Mouse (Mus musculus) embryonic facial prominence, embryonic 13.5 days (tissue): ENCODE measurements at regions not wholly inside any gene's neighbourhood (a gene's known extent, or its start where the extent isn't known, plus 50 kb on each side); places are given as distances from the start of the nearest gene placed in this dataset.

Source experiments
- ATAC-seq: fragments of 200-750 bp; cut with Nextera tagmentation; 2 replicates; pipeline ENCODE4 v1.8.0; 2017; ENCODE audit warnings: low read depth; ENCODE audit not compliant: insufficient number of reproducible peaks, insufficient read depth, low FRiP score, low TSS enrichment
- H3K27ac ChIP-seq: fragments of 300-500 bp; sonication (generic); 2 replicates; pipeline ENCODE4 v1.5.1; 2015; ENCODE audit warnings: moderate library complexity, mild to moderate bottlenecking, inconsistent platforms
- H3K27me3 ChIP-seq: fragments of 300-500 bp; sonication (generic); 2 replicates; pipeline ENCODE4 v1.6.1; 2015; ENCODE audit warnings: mild to moderate bottlenecking, inconsistent platforms
- H3K36me3 ChIP-seq: fragments of 300-500 bp; sonication (generic); 2 replicates; pipeline ENCODE4 v1.6.1; 2015; ENCODE audit warnings: mild to moderate bottlenecking, inconsistent platforms
- H3K4me1 ChIP-seq: fragments of 300-500 bp; sonication (generic); 2 replicates; pipeline ENCODE4 v1.6.1; 2015; ENCODE audit warnings: inconsistent platforms
- H3K4me2 ChIP-seq: fragments of 300-500 bp; sonication (generic); 2 replicates; pipeline ENCODE4 v1.6.1; 2015; ENCODE audit warnings: moderate library complexity, mild to moderate bottlenecking, inconsistent platforms
- H3K4me3 ChIP-seq: fragments of 300-500 bp; sonication (generic); 2 replicates; pipeline ENCODE4 v1.5.1; 2015; ENCODE audit warnings: mild to moderate bottlenecking, inconsistent platforms
- H3K9ac ChIP-seq: fragments of 300-500 bp; sonication (generic); 2 replicates; pipeline ENCODE4 v1.6.1; 2015; ENCODE audit warnings: mild to moderate bottlenecking, inconsistent platforms
- H3K9me3 ChIP-seq: fragments of 300-500 bp; sonication (generic); 2 replicates; pipeline ENCODE4 v1.6.1; 2016; ENCODE audit warnings: inconsistent platforms
- WGBS: fragments of 180-500 bp; shearing (Covaris S2); methylation state at CpG from one replicate; pipeline ENCODE4 v1.1.7; 2015; ENCODE audit warnings: mixed read lengths; 5-methylcytosine and 5-hydroxymethylcytosine counted together

- no peak overlapping the region for H3K4me2 ChIP-seq
- no peak overlapping the region for H3K27ac ChIP-seq
- H3K4me3 ChIP-seq: no peak overlapping the region
- no peaks in the 10 kb centered on the region for H3K9me3 ChIP-seq
- H3K36me3 ChIP-seq: no peaks in the 10 kb centered on the region
- no peak overlapping the region for H3K9ac ChIP-seq
- WGBS: 80% methylated on average over 2 of the region's 2 CpGs
- peaks cover 12% of the 10 kb centered on the region; the same call in 1 of the 2 replicates for H3K4me1 ChIP-seq
- no peak for ATAC-seq
- no peaks in the 10 kb centered on the region for H3K27me3 ChIP-seq
These were observed 186.4 kb downstream of the Pten start for GRCm38 (mm10) chr19:32943594-32944230.

GRCm38 (mm10) chr19:32947081-32947855 lies 190.0 kb downstream of the Pten start:
- Histone ChIP-seq H3K4me3 (no peak overlapping the region), H3K36me3 (no peaks in the 10 kb centered on the region), H3K27ac (no peak overlapping the region), H3K9ac (no peak overlapping the region), H3K27me3 (no peaks in the 10 kb centered on the region), H3K4me1 (peaks cover 12% of the 10 kb centered on the region; the same call in 1 of the 2 replicates), H3K9me3 (no peaks in the 10 kb centered on the region), H3K4me2 (no peak overlapping the region)
- no peak for ATAC-seq
- 59% methylated on average over 12 of the region's 12 CpGs for WGBS

DNA sequence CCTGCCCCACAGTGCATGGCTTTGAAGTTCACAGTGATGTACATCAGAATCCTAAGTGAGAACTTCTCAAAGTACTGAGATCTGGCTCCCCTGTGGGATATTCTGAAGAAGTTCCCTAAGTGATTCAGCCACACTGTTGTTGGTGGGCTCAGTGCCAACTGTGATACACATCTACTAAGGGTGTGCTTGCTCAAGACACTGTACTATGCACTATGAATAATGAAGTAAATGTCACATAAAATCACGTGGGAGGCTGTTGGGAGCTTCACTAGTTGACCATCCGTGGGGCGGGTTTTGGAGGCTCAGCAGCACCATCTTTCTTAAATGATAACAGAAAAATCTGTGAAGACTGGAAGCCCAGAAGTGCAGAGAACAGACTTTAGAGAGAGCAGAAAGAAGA lies 193.0 kb downstream of the Pten start:
- no peaks in the 10 kb centered on the region for H3K9me3 ChIP-seq
- H3K4me1 ChIP-seq: peaks cover 18% of the 10 kb centered on the region; the same call in 1 of the 2 replicates
- 86% methylated on average over 3 of the region's 3 CpGs for WGBS
- H3K4me2 ChIP-seq: no peak overlapping the region
- H3K27me3 ChIP-seq: no peaks in the 10 kb centered on the region; the same call in 1 of the 2 replicates
- no peak overlapping the region for H3K9ac ChIP-seq
- no peak for ATAC-seq
- H3K27ac ChIP-seq: no peak overlapping the region
- no peaks in the 10 kb centered on the region for H3K36me3 ChIP-seq
- H3K4me3 ChIP-seq: no peak overlapping the region

GRCm38 (mm10) chr19:32950794-32951193 lies 193.5 kb downstream of the Pten start:
- no peak overlapping the region for H3K4me3 ChIP-seq
- no peak for ATAC-seq
- WGBS: 70% methylated on average over 1 of the region's 1 CpGs
- no peaks in the 10 kb centered on the region; the same call in 1 of the 2 replicates for H3K27me3 ChIP-seq
- peaks cover 18% of the 10 kb centered on the region for H3K4me1 ChIP-seq
- no peak overlapping the region for H3K4me2 ChIP-seq
- H3K36me3 ChIP-seq: no peaks in the 10 kb centered on the region
- H3K9ac ChIP-seq: no peak overlapping the region
- no peak overlapping the region for H3K27ac ChIP-seq
- H3K9me3 ChIP-seq: no peaks in the 10 kb centered on the region

GRCm38 (mm10) chr19:32952425-32952824 lies 195.1 kb downstream of the Pten start:
- H3K9me3 ChIP-seq: no peaks in the 10 kb centered on the region
- 82% methylated on average over 4 of the region's 4 CpGs for WGBS
- no peak overlapping the region for H3K9ac ChIP-seq
- no peak overlapping the region for H3K4me2 ChIP-seq
- peaks cover 21% of the 10 kb centered on the region for H3K4me1 ChIP-seq
- H3K27me3 ChIP-seq: no peaks in the 10 kb centered on the region; the same call in 1 of the 2 replicates
- no peaks in the 10 kb centered on the region for H3K36me3 ChIP-seq
- no peak for ATAC-seq
- no peak overlapping the region for H3K27ac ChIP-seq
- H3K4me3 ChIP-seq: no peak overlapping the region

GRCm38 (mm10) chr19:32952928-32953687 lies 195.8 kb downstream of the Pten start:
- H3K27me3 ChIP-seq: no peaks in the 10 kb centered on the region; the same call in 1 of the 2 replicates
- peaks cover 20% of the 10 kb centered on the region for H3K4me1 ChIP-seq
- H3K36me3 ChIP-seq: no peaks in the 10 kb centered on the region
- no peak for ATAC-seq
- no peak overlapping the region for H3K27ac ChIP-seq
- no peaks in the 10 kb centered on the region for H3K9me3 ChIP-seq
- no peak overlapping the region for H3K4me2 ChIP-seq
- WGBS: 73% methylated on average over 11 of the region's 11 CpGs
- no peak overlapping the region for H3K9ac ChIP-seq
- no peak overlapping the region for H3K4me3 ChIP-seq

DNA sequence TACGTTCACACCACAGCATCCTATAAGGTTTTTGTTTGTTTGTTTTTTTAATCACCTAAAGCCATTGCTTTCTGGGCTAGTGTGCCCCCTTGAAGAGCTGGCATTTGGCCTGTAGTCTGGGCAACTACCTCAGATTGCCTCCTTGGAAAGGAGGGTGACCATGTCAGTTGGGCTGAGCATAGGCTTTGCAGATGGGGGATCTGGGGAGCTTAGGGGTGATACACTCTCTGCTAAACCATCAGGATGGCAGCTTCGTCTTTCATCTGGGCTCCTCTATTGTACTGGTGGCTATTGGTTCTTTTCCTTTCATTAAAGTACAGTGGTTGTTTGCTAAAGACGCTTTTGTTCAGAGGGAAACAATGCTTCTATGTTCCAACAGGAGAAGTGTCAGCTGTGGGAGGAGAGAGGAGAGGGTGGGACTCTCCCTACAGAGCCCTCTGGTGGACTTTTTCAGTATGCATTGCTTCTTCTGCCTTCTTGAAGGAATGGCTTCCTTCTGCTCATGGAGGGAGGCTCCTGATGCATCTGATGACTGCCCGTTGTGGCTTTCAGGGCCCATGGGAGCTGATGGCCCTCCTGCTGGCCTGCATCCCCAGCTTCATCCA lies 196.8 kb downstream of the Pten start:
- 45% methylated on average over 4 of the region's 4 CpGs for whole genome bisulfite sequencing
- no peak for ATAC-seq
- H3K9me3 ChIP-seq: no peaks in the 10 kb centered on the region

GRCm38 (mm10) chr19:32954942-32955341 lies 197.6 kb downstream of the Pten start:
- H3K4me1 ChIP-seq: peaks cover 20% of the 10 kb centered on the region
- H3K36me3 ChIP-seq: no peaks in the 10 kb centered on the region
- no peaks in the 10 kb centered on the region; the same call in none of the 2 replicates for H3K27me3 ChIP-seq
- WGBS: 93% methylated on average over 3 of the region's 3 CpGs
- no peak overlapping the region for H3K27ac ChIP-seq
- H3K4me3 ChIP-seq: no peak overlapping the region
- no peaks in the 10 kb centered on the region for H3K9me3 ChIP-seq
- no peak for ATAC-seq
- H3K9ac ChIP-seq: no peak overlapping the region
- no peak overlapping the region for H3K4me2 ChIP-seq

More for the DNA sequence above, 196.8 kb downstream of the Pten start:
- Histone ChIP-seq H3K36me3 (no peaks in the 10 kb centered on the region), H3K9ac (no peak overlapping the region), H3K27me3 (no peaks in the 10 kb centered on the region; the same call in none of the 2 replicates), H3K27ac (no peak overlapping the region), H3K4me3 (no peak overlapping the region), H3K4me1 (peaks cover 20% of the 10 kb centered on the region), H3K4me2 (no peak overlapping the region)

- H3K4me2 ChIP-seq: peak overlapping the region; percentile 51
- no peak for ATAC-seq
- no peak overlapping the region for H3K9ac ChIP-seq
- H3K9me3 ChIP-seq: no peaks in the 10 kb centered on the region
- H3K36me3 ChIP-seq: no peaks in the 10 kb centered on the region
- H3K4me3 ChIP-seq: peak overlapping the region; percentile 26
- H3K4me1 ChIP-seq: peaks cover 20% of the 10 kb centered on the region
- 6% methylated on average over 9 of the region's 9 CpGs for WGBS
- H3K27me3 ChIP-seq: no peaks in the 10 kb centered on the region; the same call in none of the 2 replicates
- no peak overlapping the region for H3K27ac ChIP-seq
These were observed 199.0 kb downstream of the Pten start for GRCm38 (mm10) chr19:32956143-32956915.

DNA sequence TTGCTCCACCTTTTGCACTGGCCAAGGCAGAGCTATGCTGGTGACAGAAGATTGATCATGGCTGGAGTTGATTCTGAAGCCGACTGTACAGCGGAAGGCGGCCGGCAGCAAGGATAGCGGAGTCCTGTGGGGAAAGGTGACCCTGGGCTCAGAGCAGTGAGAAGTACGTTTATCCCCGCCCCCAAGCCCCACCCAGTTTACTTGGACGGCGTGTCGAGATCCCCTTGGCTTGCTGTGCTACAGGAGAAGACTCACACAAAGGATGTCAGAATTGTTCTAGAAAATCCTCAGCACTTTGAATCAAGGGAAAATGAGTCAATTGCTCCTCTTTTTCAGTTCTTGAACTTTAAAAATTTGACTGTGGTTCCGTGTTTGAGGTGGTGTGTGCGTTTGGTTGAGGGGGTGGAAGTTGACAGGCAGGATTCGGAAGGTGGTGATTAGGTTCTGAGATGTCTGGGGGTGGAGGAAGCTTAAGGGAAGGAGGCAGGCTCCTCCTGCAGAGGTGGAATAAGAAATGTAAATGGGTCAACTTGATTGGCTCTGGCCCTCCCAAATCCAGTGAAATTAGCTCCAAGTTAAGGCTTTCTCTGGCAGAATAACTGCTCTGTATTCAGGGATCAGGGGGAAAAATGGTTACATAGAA lies 199.7 kb downstream of the Pten start:
- H3K4me1 ChIP-seq: peaks cover 20% of the 10 kb centered on the region
- 5% methylated on average over 13 of the region's 13 CpGs for WGBS

More for the DNA sequence above, 199.7 kb downstream of the Pten start:
- ATAC-seq: no peak
- Histone ChIP-seq H3K36me3 (no peaks in the 10 kb centered on the region), H3K9me3 (no peaks in the 10 kb centered on the region), H3K9ac (no peak overlapping the region), H3K4me3 (peak overlapping the region; percentile 26), H3K4me2 (peak overlapping the region; percentile 51), H3K27me3 (no peaks in the 10 kb centered on the region; the same call in none of the 2 replicates), H3K27ac (no peak overlapping the region)
